Mouse (Mus musculus): ENCODE measurements around the gene Olfr1432.
"Not testable (repeated sequence)": the region's sequence is repeated elsewhere in the genome, so short reads cannot be mapped to it uniquely, and the experiment has no call there.

Gene Olfr1432

DNA sequence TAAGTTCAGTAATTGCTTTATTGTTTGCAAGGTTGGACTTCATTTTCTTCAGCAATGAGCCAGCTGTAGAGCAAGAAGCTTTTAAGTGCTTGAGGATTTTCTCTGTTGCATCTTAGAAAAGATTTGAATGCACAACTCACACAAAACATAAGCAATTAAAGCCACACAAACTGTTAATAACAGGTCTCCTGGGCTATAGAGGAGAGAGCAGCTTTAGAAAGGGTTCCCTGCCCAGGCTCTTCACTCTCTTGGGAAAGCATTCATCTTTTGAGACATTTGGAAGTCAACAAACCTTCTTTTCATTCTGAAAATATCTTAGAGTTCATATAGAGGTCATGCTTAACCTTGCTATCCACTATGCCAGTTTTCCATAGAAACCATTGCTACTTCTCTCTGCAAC lies at the start of gene Olfr1432:
Gene Olfr1432, minus strand, starts transcription at position 101 of the 400 bp plus-strand sequence.
- DNase-seq (ENCODE audit: low spot score) = not testable (repeated sequence)

- DNase-seq (ENCODE audit: low spot score) = no peak
Measured at GRCm38 (mm10) chr19:12279554-12279953, 47.2 kb upstream of the Olfr1432 start, which contains the start of gene Olfr1434. Gene Olfr1434 (plus strand): TSS chr19:12279854.

- DNase-seq (ENCODE audit: low spot score) = no peak
Measured at GRCm38 (mm10) chr19:12260732-12261131, 28.3 kb upstream of the Olfr1432 start, which contains the start of gene Olfr235. Gene Olfr235 (plus strand): TSS chr19:12261032.

- no peak for DNase-seq (ENCODE audit: low spot score)
Measured at GRCm38 (mm10) chr19:12241559-12241958, 9.2 kb upstream of the Olfr1432 start, which contains the start of gene Olfr262. Gene Olfr262 (minus strand): TSS chr19:12241659.

DNA sequence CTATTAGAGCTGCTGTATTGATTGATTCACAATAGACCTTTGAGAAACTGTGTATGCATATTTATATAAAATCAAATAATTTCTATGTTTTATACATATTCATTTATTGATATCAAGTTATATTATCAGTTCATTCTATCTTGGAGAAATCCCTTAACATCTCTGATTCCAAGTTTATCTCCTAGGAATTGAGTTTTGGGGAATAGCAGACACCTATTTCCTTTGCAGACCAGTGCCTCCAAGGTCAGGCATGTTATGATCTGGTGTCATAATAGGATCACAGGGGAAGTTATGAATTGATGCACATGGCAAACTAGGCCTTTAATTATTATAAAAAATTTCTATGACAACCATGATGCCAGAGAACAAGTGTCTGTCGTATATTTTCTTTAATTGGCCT lies 32.1 kb downstream of the Olfr1432 start, which contains the start of gene Olfr1431:
Gene Olfr1431, plus strand, starts transcription at position 301 of the 400 bp plus-strand sequence.
- DNase-seq (ENCODE audit: low spot score) = no peak

GRCm38 (mm10) chr19:12199076-12199475 lies 33.3 kb downstream of the Olfr1432 start:
- not testable (repeated sequence) for DNase-seq (ENCODE audit: low spot score)
